Mouse (Mus musculus): ENCODE results near the gene Myom1. TPM values are rescaled to one million over a fixed set of nuclear protein-coding genes. Genes with fewer than 3 reads are reported as not detected.

Gene Myom1
- polyA plus RNA-seq, 2 experiments: 29.6 to 33.2 TPM

DNA sequence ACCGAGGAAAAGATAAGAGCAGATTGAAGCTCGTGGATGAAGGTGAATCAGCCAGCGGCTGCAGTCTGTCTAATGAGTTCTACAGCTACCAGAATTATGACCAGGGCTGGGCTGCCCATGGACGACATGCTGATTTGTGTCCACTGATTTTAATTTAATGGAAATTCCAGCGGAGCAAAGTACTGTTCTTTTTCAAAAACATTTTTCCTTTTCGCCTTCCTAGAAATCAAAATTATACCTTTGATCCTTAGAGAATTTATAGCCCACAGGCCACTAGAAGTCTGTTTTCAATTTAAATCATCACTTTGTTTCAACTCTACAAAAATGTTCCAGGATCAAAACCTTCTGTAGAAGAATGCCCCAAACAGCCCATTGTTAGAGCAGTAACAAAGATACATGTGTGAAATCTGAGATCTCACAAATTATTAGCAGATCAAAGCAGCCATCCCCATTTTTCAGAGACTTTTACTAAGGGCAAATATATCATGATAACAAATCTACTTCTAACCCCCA, 108.4 kb downstream of the Myom1 start:
- Histone ChIP-seq H3K27ac (replicated peaks; ENCODE audit: low read depth, low read length) (peak overlapping the region; percentile 43; the same call in 1 of the 2 replicates), H3K4me3 (replicated peaks; ENCODE audit: low read length) (no peak overlapping the region), H3K9me3 (ENCODE audit: control insufficient read depth, low read length) (no peaks in the 10 kb centered on the region), H3K4me1 (ENCODE audit: control insufficient read depth, insufficient read depth, low read length) (peaks cover 24% of the 10 kb centered on the region), H3K9ac (ENCODE audit: low read depth, low read length, severe bottlenecking) (no peak overlapping the region), H3K27me3 (ENCODE audit: control insufficient read depth, insufficient read depth, low read length) (no peaks in the 10 kb centered on the region), H3K36me3 (ENCODE audit: control insufficient read depth, insufficient read depth, low read length) (no peaks in the 10 kb centered on the region), H3K4me2 (replicated peaks; ENCODE audit: low read depth, low read length, severe bottlenecking) (no peak overlapping the region)
- peak; percentile 35; the same call in 1 of the 2 replicates for ATAC-seq (ENCODE audit: low FRiP score, low read depth)
- WGBS: 14% methylated on average over 6 of the region's 6 CpGs
- peak; percentile 66 for DNase-seq (ENCODE audit: low spot score)
- no peak for TF ChIP-seq POLR2A (IDR thresholded peaks at IDR 0.05; ENCODE audit: borderline replicate concordance, extremely low read depth, insufficient read depth, insufficient read length)

- no peak for TF ChIP-seq POLR2A (IDR thresholded peaks at IDR 0.05; ENCODE audit: borderline replicate concordance, extremely low read depth, insufficient read depth, insufficient read length)
- H3K4me1 ChIP-seq (ENCODE audit: control insufficient read depth, insufficient read depth, low read length): peaks cover 21% of the 10 kb centered on the region
- no peaks in the 10 kb centered on the region for H3K36me3 ChIP-seq (ENCODE audit: control insufficient read depth, insufficient read depth, low read length)
- no peaks in the 10 kb centered on the region for H3K9me3 ChIP-seq (ENCODE audit: control insufficient read depth, low read length)
- no peak overlapping the region for H3K9ac ChIP-seq (ENCODE audit: low read depth, low read length, severe bottlenecking)
- no peak overlapping the region for H3K4me2 ChIP-seq (replicated peaks; ENCODE audit: low read depth, low read length, severe bottlenecking)
- 84% methylated on average over 3 of the region's 3 CpGs for WGBS
- no peak for DNase-seq (ENCODE audit: low spot score)
- H3K27me3 ChIP-seq (ENCODE audit: control insufficient read depth, insufficient read depth, low read length): no peaks in the 10 kb centered on the region
- H3K27ac ChIP-seq (replicated peaks; ENCODE audit: low read depth, low read length): no peak overlapping the region
- no peak overlapping the region for H3K4me3 ChIP-seq (replicated peaks; ENCODE audit: low read length)
- ATAC-seq (ENCODE audit: low FRiP score, low read depth): no peak
These were observed 110.3 kb downstream of the Myom1 start for GRCm38 (mm10) chr17:71112689-71113088.

DNA sequence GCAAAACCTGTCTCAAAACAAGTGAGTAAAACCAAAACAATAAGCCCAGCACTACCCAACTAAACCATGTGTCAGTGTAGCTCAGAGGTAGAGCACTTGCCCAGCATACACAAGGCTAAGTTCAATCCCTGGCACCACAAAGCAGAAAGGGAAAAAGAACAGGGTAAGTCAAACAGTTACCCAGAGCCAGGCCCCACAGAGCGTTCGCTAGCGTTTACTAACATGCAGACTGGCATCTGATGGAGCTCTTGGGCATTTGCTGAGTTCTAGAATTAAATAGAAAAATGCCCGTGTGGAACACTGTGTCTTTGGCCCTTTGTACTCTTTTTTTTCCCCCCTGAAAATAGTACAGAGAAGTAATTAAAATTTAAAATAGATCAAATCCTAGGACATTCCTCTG, 111.8 kb downstream of the Myom1 start:
- ATAC-seq (ENCODE audit: low FRiP score, low read depth) (no peak), DNase-seq (ENCODE audit: low spot score) (no peak)
- no peak for TF ChIP-seq POLR2A (IDR thresholded peaks at IDR 0.05; ENCODE audit: borderline replicate concordance, extremely low read depth, insufficient read depth, insufficient read length)
- H3K36me3 ChIP-seq (ENCODE audit: control insufficient read depth, insufficient read depth, low read length): no peaks in the 10 kb centered on the region
- H3K9me3 ChIP-seq (ENCODE audit: control insufficient read depth, low read length): no peaks in the 10 kb centered on the region
- H3K27me3 ChIP-seq (ENCODE audit: control insufficient read depth, insufficient read depth, low read length): no peaks in the 10 kb centered on the region
- no peak overlapping the region for H3K4me3 ChIP-seq (replicated peaks; ENCODE audit: low read length)
- H3K4me2 ChIP-seq (replicated peaks; ENCODE audit: low read depth, low read length, severe bottlenecking): no peak overlapping the region
- WGBS: 79% methylated on average over 4 of the region's 4 CpGs
- H3K27ac ChIP-seq (replicated peaks; ENCODE audit: low read depth, low read length): no peak overlapping the region
- H3K4me1 ChIP-seq (ENCODE audit: control insufficient read depth, insufficient read depth, low read length): peaks cover 21% of the 10 kb centered on the region
- H3K9ac ChIP-seq (ENCODE audit: low read depth, low read length, severe bottlenecking): no peak overlapping the region

- Histone ChIP-seq H3K4me2 (replicated peaks; ENCODE audit: low read depth, low read length, severe bottlenecking) (no peak overlapping the region), H3K27ac (replicated peaks; ENCODE audit: low read depth, low read length) (no peak overlapping the region), H3K4me3 (replicated peaks; ENCODE audit: low read length) (no peak overlapping the region), H3K27me3 (ENCODE audit: control insufficient read depth, insufficient read depth, low read length) (no peaks in the 10 kb centered on the region), H3K9ac (ENCODE audit: low read depth, low read length, severe bottlenecking) (no peak overlapping the region), H3K9me3 (ENCODE audit: control insufficient read depth, low read length) (no peaks in the 10 kb centered on the region), H3K36me3 (ENCODE audit: control insufficient read depth, insufficient read depth, low read length) (no peaks in the 10 kb centered on the region), H3K4me1 (ENCODE audit: control insufficient read depth, insufficient read depth, low read length) (peaks cover 18% of the 10 kb centered on the region)
- WGBS: 89% methylated on average over 4 of the region's 4 CpGs
- TF ChIP-seq POLR2A (IDR thresholded peaks at IDR 0.05; ENCODE audit: borderline replicate concordance, extremely low read depth, insufficient read depth, insufficient read length): no peak
- DNase-seq (ENCODE audit: low spot score) (no peak), ATAC-seq (ENCODE audit: low FRiP score, low read depth) (no peak)
These were observed 115.5 kb downstream of the Myom1 start for GRCm38 (mm10) chr17:71117956-71118355.

GRCm38 (mm10) chr17:71118607-71119006, 116.2 kb downstream of the Myom1 start:
- H3K27me3 ChIP-seq (ENCODE audit: control insufficient read depth, insufficient read depth, low read length): no peaks in the 10 kb centered on the region
- no peak overlapping the region for H3K9ac ChIP-seq (ENCODE audit: low read depth, low read length, severe bottlenecking)
- ATAC-seq (ENCODE audit: low FRiP score, low read depth) (no peak), DNase-seq (ENCODE audit: low spot score) (no peak)
- no peak overlapping the region for H3K4me2 ChIP-seq (replicated peaks; ENCODE audit: low read depth, low read length, severe bottlenecking)
- H3K4me1 ChIP-seq (ENCODE audit: control insufficient read depth, insufficient read depth, low read length): peaks cover 22% of the 10 kb centered on the region
- H3K9me3 ChIP-seq (ENCODE audit: control insufficient read depth, low read length): no peaks in the 10 kb centered on the region
- H3K36me3 ChIP-seq (ENCODE audit: control insufficient read depth, insufficient read depth, low read length): no peaks in the 10 kb centered on the region
- no peak overlapping the region for H3K27ac ChIP-seq (replicated peaks; ENCODE audit: low read depth, low read length)
- H3K4me3 ChIP-seq (replicated peaks; ENCODE audit: low read length): no peak overlapping the region
- no peak for TF ChIP-seq POLR2A (IDR thresholded peaks at IDR 0.05; ENCODE audit: borderline replicate concordance, extremely low read depth, insufficient read depth, insufficient read length)
- WGBS: 81% methylated on average over 4 of the region's 4 CpGs

DNA sequence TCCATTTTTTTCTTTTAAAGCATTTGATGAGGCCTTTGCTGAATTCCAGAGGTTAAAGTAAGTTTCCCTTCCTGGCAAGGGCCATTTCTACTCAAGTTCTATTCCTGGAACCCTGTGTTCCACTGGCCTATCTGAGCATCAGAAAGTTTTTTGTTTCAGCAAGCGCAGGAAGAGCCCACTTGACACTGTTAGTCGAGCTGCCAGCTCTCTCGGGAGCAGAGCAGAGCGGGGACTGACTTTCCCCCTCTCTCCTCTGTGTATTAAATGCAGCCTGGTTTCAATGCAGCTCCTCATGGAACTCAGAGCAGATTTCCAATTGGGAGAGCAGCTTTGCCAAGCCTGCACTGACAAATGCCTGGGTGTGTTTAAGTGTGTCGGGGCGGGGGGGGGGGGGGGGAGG, 118.2 kb downstream of the Myom1 start:
- H3K9ac ChIP-seq (ENCODE audit: low read depth, low read length, severe bottlenecking): no peak overlapping the region
- H3K4me3 ChIP-seq (replicated peaks; ENCODE audit: low read length): no peak overlapping the region
- peak overlapping the region; percentile 43; the same call in 1 of the 2 replicates for H3K27ac ChIP-seq (replicated peaks; ENCODE audit: low read depth, low read length)
- no peak overlapping the region for H3K4me2 ChIP-seq (replicated peaks; ENCODE audit: low read depth, low read length, severe bottlenecking)
- DNase-seq (ENCODE audit: low spot score): no peak
- TF ChIP-seq POLR2A (IDR thresholded peaks at IDR 0.05; ENCODE audit: borderline replicate concordance, extremely low read depth, insufficient read depth, insufficient read length): no peak
- H3K4me1 ChIP-seq (ENCODE audit: control insufficient read depth, insufficient read depth, low read length): peaks cover 26% of the 10 kb centered on the region
- no peak for ATAC-seq (ENCODE audit: low FRiP score, low read depth)
- H3K9me3 ChIP-seq (ENCODE audit: control insufficient read depth, low read length): no peaks in the 10 kb centered on the region
- H3K36me3 ChIP-seq (ENCODE audit: control insufficient read depth, insufficient read depth, low read length): no peaks in the 10 kb centered on the region
- no peaks in the 10 kb centered on the region for H3K27me3 ChIP-seq (ENCODE audit: control insufficient read depth, insufficient read depth, low read length)
- WGBS: 48% methylated on average over 5 of the region's 6 CpGs

Measured in limb, embryonic 14.5 days (tissue).